Mouse (Mus musculus): ENCODE measurements at regions not wholly inside any gene's neighbourhood (a gene's known extent, or its start where the extent isn't known, plus 50 kb on each side); places are given as distances from the start of the nearest gene placed in this dataset.

DNA sequence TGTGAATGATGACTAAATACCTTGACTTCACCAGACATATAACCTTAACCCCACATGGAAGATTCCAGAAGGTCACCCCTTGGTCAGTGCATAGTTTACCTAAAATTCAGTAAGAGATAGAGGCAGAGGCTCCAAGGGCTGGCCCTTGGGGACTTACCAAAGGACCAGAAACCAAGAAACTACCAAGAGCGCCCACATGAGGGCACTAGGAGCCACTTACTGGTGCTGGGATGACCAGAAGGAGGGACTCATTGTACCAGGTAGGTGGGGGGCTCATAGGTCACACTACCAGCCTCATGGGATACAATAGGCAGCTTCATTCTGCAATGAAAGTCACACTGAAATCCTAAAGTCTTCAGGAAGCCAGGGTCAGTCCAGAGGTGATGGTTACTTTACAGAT lies 201.4 kb upstream of the Fam19a5 start:
- H3K27me3 ChIP-seq: no peaks in the 10 kb centered on the region
- H3K4me2 ChIP-seq: no peak overlapping the region
- no peak overlapping the region for H3K9ac ChIP-seq
- 39% methylated on average over 1 of the region's 1 CpGs for WGBS (ENCODE audit: insufficient replicate concordance)
- H3K36me3 ChIP-seq: no peaks in the 10 kb centered on the region
- DNase-seq (no peak), ATAC-seq (ENCODE audit: low read depth) (no peak)
- H3K4me3 ChIP-seq (replicated peaks): no peak overlapping the region
- no peak overlapping the region for H3K27ac ChIP-seq
- no peaks in the 10 kb centered on the region for H3K4me1 ChIP-seq (replicated peaks)
- peaks cover under 1% of the 10 kb centered on the region; the same call in 1 of the 2 replicates for H3K9me3 ChIP-seq (replicated peaks)

- H3K4me2 ChIP-seq: no peak overlapping the region
- no peak overlapping the region for H3K4me3 ChIP-seq (replicated peaks)
- DNase-seq (no peak), ATAC-seq (ENCODE audit: low read depth) (no peak)
- H3K9ac ChIP-seq: no peak overlapping the region
- no peak overlapping the region for H3K27ac ChIP-seq
- no peaks in the 10 kb centered on the region for H3K27me3 ChIP-seq
- H3K36me3 ChIP-seq: no peaks in the 10 kb centered on the region
- WGBS (ENCODE audit: insufficient replicate concordance): 56% methylated on average over 3 of the region's 3 CpGs
- no peaks in the 10 kb centered on the region for H3K4me1 ChIP-seq (replicated peaks)
- 0 out of 2 replicates have a peak, but pooled peaks cover 5% of the 10 kb centered on the region for H3K9me3 ChIP-seq (replicated peaks)
Observed at GRCm38 (mm10) chr15:87345826-87346225, 198.3 kb upstream of the Fam19a5 start.

GRCm38 (mm10) chr15:87349533-87350247 lies 194.4 kb upstream of the Fam19a5 start:
- Histone ChIP-seq H3K4me1 (replicated peaks) (no peaks in the 10 kb centered on the region), H3K27ac (no peak overlapping the region), H3K4me2 (no peak overlapping the region), H3K9me3 (replicated peaks) (peaks cover 10% of the 10 kb centered on the region; the same call in 1 of the 2 replicates), H3K27me3 (no peaks in the 10 kb centered on the region), H3K4me3 (replicated peaks) (no peak overlapping the region), H3K9ac (no peak overlapping the region), H3K36me3 (no peaks in the 10 kb centered on the region)
- DNase-seq (no peak), ATAC-seq (ENCODE audit: low read depth) (no peak)
- 58% methylated on average over 11 of the region's 11 CpGs for WGBS (ENCODE audit: insufficient replicate concordance)

GRCm38 (mm10) chr15:87352812-87353211 lies 191.3 kb upstream of the Fam19a5 start:
- ATAC-seq (ENCODE audit: low read depth): no peak
- H3K9me3 ChIP-seq (replicated peaks): peaks cover 8% of the 10 kb centered on the region; the same call in 1 of the 2 replicates
- H3K4me1 ChIP-seq (replicated peaks): no peaks in the 10 kb centered on the region

GRCm38 (mm10) chr15:87353886-87354285 lies 190.2 kb upstream of the Fam19a5 start:
- DNase-seq: no peak
- Histone ChIP-seq H3K27ac (no peak overlapping the region), H3K27me3 (no peaks in the 10 kb centered on the region)

More at GRCm38 (mm10) chr15:87352812-87353211, 191.3 kb upstream of the Fam19a5 start:
- no peak for DNase-seq
- H3K4me2 ChIP-seq: no peak overlapping the region
- H3K9ac ChIP-seq: no peak overlapping the region
- H3K4me3 ChIP-seq (replicated peaks): no peak overlapping the region
- H3K36me3 ChIP-seq: no peaks in the 10 kb centered on the region
- WGBS (ENCODE audit: insufficient replicate concordance): 60% methylated on average over 8 of the region's 8 CpGs
- H3K27ac ChIP-seq: no peak overlapping the region
- H3K27me3 ChIP-seq: no peaks in the 10 kb centered on the region

DNA sequence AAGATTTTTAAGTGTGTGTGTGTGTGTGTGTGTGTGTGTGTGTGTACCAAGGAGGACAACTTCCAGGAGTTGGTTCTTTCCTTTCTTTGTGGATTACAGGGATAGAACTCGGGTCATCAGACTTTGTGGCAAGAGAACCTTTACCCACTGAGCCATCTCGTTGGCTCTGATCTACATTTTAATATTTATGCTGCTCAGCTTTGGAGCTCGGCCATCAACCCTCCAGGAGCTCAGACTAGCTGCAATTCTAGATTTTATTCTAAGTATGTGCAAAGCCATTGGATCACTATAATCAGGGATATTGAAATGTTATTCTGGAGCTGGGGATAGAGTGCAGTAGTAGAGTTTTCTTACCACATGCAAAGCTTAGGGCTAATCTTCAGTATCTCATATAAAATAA lies 183.6 kb upstream of the Fam19a5 start:
- H3K4me3 ChIP-seq (replicated peaks): no peak overlapping the region

More at GRCm38 (mm10) chr15:87353886-87354285, 190.2 kb upstream of the Fam19a5 start:
- ATAC-seq (ENCODE audit: low read depth): no peak
- Histone ChIP-seq H3K4me1 (replicated peaks) (no peaks in the 10 kb centered on the region), H3K9me3 (replicated peaks) (peaks cover 5% of the 10 kb centered on the region; the same call in 1 of the 2 replicates), H3K36me3 (no peaks in the 10 kb centered on the region), H3K4me2 (no peak overlapping the region), H3K4me3 (replicated peaks) (no peak overlapping the region), H3K9ac (no peak overlapping the region)
- WGBS (ENCODE audit: insufficient replicate concordance): 75% methylated on average over 11 of the region's 11 CpGs

GRCm38 (mm10) chr15:87365712-87366361 lies 178.3 kb upstream of the Fam19a5 start:
- H3K4me1 ChIP-seq (replicated peaks): no peaks in the 10 kb centered on the region
- WGBS (ENCODE audit: insufficient replicate concordance): 29% methylated on average over 8 of the region's 8 CpGs
- no peak overlapping the region for H3K4me3 ChIP-seq (replicated peaks)
- H3K9me3 ChIP-seq (replicated peaks): peaks cover 3% of the 10 kb centered on the region; the same call in 1 of the 2 replicates
- ATAC-seq (ENCODE audit: low read depth): no peak
- H3K27me3 ChIP-seq: no peaks in the 10 kb centered on the region
- H3K36me3 ChIP-seq: no peaks in the 10 kb centered on the region
- H3K4me2 ChIP-seq: no peak overlapping the region
- no peak overlapping the region for H3K27ac ChIP-seq
- DNase-seq: no peak
- no peak overlapping the region for H3K9ac ChIP-seq

More for the DNA sequence above, 183.6 kb upstream of the Fam19a5 start:
- Histone ChIP-seq H3K4me1 (replicated peaks) (no peaks in the 10 kb centered on the region), H3K4me2 (no peak overlapping the region), H3K27ac (no peak overlapping the region), H3K9me3 (replicated peaks) (0 out of 2 replicates have a peak, but pooled peaks cover 3% of the 10 kb centered on the region), H3K36me3 (no peaks in the 10 kb centered on the region), H3K27me3 (no peaks in the 10 kb centered on the region), H3K9ac (no peak overlapping the region)
- WGBS (ENCODE audit: insufficient replicate concordance): 41% methylated on average over 3 of the region's 3 CpGs
- ATAC-seq (ENCODE audit: low read depth) (no peak), DNase-seq (no peak)

- ATAC-seq (ENCODE audit: low read depth): no peak
- peaks cover 6% of the 10 kb centered on the region; the same call in 1 of the 2 replicates for H3K9me3 ChIP-seq (replicated peaks)
- WGBS (ENCODE audit: insufficient replicate concordance): 36% methylated on average over 5 of the region's 5 CpGs
- no peaks in the 10 kb centered on the region for H3K4me1 ChIP-seq (replicated peaks)
- H3K4me3 ChIP-seq (replicated peaks): no peak overlapping the region
- no peaks in the 10 kb centered on the region for H3K36me3 ChIP-seq
- H3K4me2 ChIP-seq: no peak overlapping the region
- H3K27me3 ChIP-seq: no peaks in the 10 kb centered on the region
- no peak overlapping the region for H3K9ac ChIP-seq
- no peak for DNase-seq
- H3K27ac ChIP-seq: no peak overlapping the region
Observed at GRCm38 (mm10) chr15:87367381-87367780, 176.7 kb upstream of the Fam19a5 start.

DNA sequence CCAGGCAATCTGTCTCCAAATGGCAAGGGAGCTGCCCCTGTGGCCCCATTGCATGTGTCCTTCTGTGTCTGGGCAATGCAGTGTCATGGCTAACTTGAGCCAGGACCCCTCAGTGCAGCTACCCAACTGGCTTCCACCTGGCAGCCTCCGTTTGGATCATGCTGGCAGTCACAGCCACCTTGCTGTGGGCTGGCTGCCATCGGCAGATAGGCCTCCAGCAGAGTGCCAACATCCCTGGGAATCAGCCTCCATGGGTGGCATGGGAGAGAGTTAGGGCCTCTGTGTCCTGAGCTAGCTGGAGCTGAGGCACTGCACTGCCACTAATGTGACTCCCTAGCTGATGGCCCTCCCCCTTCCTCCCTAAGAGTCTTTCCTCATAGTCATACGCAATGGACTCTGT lies 174.7 kb upstream of the Fam19a5 start:
- H3K9ac ChIP-seq: no peak overlapping the region
- 75% methylated on average over 3 of the region's 3 CpGs for WGBS (ENCODE audit: insufficient replicate concordance)
- ATAC-seq (ENCODE audit: low read depth) (no peak), DNase-seq (no peak)
- H3K9me3 ChIP-seq (replicated peaks): peaks cover 6% of the 10 kb centered on the region; the same call in 1 of the 2 replicates
- no peak overlapping the region for H3K4me3 ChIP-seq (replicated peaks)
- no peaks in the 10 kb centered on the region for H3K27me3 ChIP-seq
- no peaks in the 10 kb centered on the region for H3K4me1 ChIP-seq (replicated peaks)
- H3K4me2 ChIP-seq: no peak overlapping the region
- no peaks in the 10 kb centered on the region for H3K36me3 ChIP-seq
- H3K27ac ChIP-seq: no peak overlapping the region

GRCm38 (mm10) chr15:87369836-87370235 lies 174.3 kb upstream of the Fam19a5 start:
- Histone ChIP-seq H3K4me1 (replicated peaks) (no peaks in the 10 kb centered on the region), H3K4me3 (replicated peaks) (no peak overlapping the region), H3K9me3 (replicated peaks) (peaks cover 6% of the 10 kb centered on the region; the same call in 1 of the 2 replicates), H3K27ac (no peak overlapping the region), H3K27me3 (no peaks in the 10 kb centered on the region), H3K4me2 (no peak overlapping the region), H3K36me3 (no peaks in the 10 kb centered on the region), H3K9ac (no peak overlapping the region)
- ATAC-seq (ENCODE audit: low read depth): no peak
- DNase-seq: no peak
- 70% methylated on average over 9 of the region's 9 CpGs for WGBS (ENCODE audit: insufficient replicate concordance)

DNA sequence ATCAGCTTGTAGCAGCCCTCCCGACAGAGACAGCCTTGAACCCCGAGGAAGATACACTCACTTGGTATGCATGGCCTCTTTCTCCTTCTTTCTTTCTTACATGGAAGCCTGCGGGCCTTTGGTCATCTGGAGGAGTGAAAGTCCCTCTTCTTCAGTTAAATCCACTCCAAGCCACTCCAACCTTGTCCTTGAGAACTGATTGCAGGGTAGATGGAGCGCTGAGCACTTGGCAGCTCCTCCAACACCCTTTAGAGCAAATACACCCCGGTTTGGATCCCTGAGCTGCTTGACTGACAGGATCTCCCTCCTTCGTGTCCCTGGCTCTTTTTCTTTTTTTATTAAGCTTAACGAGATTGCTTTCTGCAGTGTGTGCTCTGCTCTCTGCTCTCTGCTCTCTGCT lies 173.3 kb upstream of the Fam19a5 start:
- H3K9ac ChIP-seq: no peak overlapping the region
- WGBS (ENCODE audit: insufficient replicate concordance): 52% methylated on average over 7 of the region's 7 CpGs
- no peaks in the 10 kb centered on the region for H3K36me3 ChIP-seq
- H3K27ac ChIP-seq: no peak overlapping the region
- ATAC-seq (ENCODE audit: low read depth): no peak
- H3K9me3 ChIP-seq (replicated peaks): peaks cover 10% of the 10 kb centered on the region; the same call in 1 of the 2 replicates
- DNase-seq: no peak
- no peaks in the 10 kb centered on the region for H3K4me1 ChIP-seq (replicated peaks)
- no peaks in the 10 kb centered on the region for H3K27me3 ChIP-seq
- H3K4me2 ChIP-seq: no peak overlapping the region
- H3K4me3 ChIP-seq (replicated peaks): no peak overlapping the region
